Mouse (Mus musculus) thymus, postnatal 25 days (tissue): ENCODE results near the gene Cd47.

Experiments used
- DNase-seq: peaks from one replicate; pipeline ENCODE4 v3.0.0; 2022

Cd47 gene

DNA sequence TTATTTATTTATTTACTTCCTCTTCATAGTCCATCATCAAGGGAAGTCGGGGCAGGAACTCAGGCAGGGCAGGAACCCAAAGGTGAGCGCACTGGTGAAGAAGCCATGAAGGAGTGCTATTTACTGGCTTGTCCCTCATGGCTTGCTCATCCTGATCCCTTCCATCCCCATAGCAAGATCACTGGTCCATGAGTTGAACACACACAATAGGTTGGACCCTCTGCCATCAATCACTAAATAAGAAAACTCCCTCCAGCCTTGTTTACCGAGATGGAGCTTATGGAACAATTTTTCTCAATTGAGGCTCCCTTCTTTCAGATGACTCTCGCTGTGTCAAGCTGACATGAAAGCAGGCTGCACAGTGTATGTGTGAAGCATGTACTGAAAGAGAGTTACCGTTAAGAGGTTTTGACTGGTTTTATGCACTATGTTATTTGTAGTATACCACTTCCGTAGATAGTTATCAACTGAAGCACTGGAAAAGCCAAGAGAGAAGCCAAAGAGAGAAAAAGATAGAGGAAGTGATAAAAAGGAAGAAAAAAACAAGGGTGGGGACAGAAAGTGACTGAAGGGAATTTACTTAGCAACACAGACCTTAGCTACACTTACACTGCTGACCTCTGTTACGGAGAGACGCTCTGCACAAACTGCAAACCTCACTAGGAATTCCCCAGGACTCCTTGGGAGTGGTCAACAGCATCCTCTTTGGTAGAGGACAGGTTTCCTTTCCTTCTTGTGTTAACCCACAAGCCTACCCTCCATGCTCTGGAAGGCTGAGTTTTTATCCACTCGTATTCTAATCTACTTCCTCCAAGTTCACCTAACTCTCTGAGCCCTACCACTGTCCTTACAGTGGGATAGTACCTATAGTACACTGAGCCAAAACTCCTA, 9.5 kb upstream of the Cd47 start:
- DNase-seq: peak; percentile 62

GRCm38 (mm10) chr16:49792446-49792878, 7.9 kb upstream of the Cd47 start:
- DNase-seq: no peak

DNA sequence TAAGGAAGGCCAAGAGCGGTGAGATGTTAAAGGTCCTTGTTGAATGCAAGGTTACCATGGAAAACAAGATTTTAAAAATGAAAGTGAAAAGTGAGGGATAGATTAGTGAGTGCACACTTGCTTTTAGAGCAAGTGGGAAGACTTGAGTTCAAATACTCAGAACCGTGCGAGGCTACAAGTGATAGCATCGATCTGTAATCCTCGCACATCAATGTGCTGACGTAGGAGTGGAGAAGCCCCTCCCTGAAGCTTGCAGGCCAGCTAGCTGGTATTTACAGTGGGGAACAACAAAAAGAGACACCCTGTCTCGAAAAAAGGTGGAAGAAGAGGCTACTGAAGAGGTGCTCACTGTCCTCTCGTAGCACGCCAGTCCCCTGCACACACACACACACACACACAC, 6.7 kb upstream of the Cd47 start:
- no peak for DNase-seq

- no peak for DNase-seq
These were observed 4.1 kb upstream of the Cd47 start for GRCm38 (mm10) chr16:49796271-49796670.

DNA sequence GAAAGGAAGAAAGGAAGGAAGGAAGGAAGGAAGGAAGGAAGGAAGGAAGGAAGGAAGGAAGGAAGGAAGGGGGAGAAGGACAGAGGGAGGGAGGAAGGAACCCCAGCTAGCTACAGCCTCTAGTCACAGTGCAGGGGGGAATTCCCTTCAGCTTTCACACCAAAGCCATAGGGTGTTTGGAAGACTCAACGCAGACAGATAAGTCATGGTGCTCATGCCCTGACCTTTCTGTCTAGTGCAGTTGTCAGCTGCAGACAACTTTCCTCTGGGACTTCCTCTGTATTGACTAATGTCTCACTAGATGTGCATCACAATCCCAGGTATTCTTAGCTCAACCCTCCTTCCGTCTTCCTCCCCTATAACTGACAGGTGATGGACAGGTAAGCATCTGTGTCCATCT, 3.4 kb upstream of the Cd47 start:
- DNase-seq: no peak

DNA sequence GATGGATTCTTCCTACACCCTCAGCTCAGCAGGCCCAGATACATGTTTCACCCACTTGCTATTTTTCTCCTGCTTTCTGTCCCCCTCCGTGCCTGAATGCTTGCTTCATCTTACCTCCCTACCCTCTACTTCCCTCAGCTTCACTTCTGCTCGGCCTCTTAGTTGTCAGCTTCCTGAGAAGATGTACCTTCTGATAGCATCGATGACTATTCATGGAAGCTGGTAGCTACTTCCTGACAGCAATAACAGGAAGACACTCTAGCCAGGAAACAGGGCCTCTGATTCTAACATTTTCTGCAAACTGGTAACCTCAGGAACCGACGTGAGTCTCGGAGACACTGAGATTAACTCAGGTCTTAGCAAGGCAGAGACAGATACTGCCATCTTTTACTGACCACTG, 1.5 kb upstream of the Cd47 start:
- DNase-seq: peak; percentile 47

GRCm38 (mm10) chr16:49800996-49801395, 663 bp downstream of the Cd47 start:
- DNase-seq: no peak

DNA sequence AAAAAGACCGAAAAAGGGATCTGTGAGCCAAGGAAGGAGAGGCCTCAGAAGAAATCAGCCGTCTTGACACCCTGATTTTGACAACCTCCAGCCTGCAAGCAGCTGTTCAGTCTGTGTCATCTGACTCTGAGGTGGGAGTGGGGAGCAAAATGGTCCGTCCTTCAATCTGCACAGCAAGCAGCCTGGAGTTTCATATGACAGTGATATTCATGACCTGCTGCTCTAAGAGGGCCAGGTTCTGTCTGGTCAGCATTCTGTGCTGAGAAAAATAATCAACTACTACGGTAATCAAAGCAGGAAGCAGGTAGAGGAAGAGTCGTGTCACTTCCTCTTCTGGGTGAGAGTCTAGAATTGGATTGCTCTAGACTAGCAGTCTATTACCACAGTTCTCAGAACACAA, 1.1 kb downstream of the Cd47 start:
- peak; percentile 43 for DNase-seq

- no peak for DNase-seq
These were observed 2.7 kb downstream of the Cd47 start for GRCm38 (mm10) chr16:49802993-49803392.

DNA sequence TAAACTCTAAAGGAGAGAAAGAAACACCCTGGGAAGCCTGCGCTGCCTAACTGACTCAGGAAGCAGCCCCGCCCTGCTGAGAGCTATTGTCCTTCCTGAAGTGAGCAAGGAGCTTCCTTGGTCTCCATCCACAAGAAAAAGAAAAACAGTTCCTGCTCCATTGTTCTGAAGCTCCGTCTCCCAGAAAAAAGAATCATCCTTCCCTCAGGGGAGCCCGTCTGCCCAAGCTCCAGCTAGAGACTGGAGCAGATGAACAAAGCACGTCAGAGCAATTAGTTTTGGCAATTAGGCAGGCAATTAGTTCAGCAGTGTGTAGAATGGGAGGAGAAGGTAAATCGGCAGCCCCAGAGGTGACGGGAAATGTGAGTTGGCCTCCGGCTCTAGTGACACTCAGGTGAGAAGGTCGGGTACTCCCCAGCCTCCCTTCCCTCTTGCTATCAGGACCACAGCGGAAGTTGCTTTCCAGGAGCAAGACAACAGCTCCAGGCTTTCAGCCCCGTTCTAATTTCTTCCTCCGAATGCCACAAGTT, 3.7 kb downstream of the Cd47 start:
- DNase-seq: peak; percentile 50

GRCm38 (mm10) chr16:49806920-49807319, 6.6 kb downstream of the Cd47 start:
- no peak for DNase-seq

GRCm38 (mm10) chr16:49807419-49807841, 7.1 kb downstream of the Cd47 start:
- peak; percentile 29 for DNase-seq

GRCm38 (mm10) chr16:49807862-49808430, 7.6 kb downstream of the Cd47 start:
- no peak for DNase-seq

DNA sequence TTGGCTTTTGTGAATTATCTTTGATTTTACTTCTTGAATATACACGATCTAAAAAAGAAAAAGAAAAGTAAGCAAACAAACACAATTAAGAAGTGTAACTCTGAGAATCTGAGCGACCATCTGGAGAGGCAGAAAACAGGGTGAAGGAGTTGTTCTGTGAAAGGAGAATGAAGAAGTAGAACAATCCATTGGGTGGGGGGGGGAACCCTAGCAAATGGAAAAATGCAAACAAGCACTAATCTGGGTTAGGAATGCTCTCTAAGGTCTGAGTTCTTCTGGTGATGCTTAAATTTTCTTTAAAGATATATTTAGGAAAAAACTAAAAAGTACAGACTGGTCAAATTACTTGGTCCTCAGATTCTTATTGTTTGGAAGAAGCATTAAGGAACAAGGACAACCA, 11.6 kb downstream of the Cd47 start:
- no peak for DNase-seq

DNA sequence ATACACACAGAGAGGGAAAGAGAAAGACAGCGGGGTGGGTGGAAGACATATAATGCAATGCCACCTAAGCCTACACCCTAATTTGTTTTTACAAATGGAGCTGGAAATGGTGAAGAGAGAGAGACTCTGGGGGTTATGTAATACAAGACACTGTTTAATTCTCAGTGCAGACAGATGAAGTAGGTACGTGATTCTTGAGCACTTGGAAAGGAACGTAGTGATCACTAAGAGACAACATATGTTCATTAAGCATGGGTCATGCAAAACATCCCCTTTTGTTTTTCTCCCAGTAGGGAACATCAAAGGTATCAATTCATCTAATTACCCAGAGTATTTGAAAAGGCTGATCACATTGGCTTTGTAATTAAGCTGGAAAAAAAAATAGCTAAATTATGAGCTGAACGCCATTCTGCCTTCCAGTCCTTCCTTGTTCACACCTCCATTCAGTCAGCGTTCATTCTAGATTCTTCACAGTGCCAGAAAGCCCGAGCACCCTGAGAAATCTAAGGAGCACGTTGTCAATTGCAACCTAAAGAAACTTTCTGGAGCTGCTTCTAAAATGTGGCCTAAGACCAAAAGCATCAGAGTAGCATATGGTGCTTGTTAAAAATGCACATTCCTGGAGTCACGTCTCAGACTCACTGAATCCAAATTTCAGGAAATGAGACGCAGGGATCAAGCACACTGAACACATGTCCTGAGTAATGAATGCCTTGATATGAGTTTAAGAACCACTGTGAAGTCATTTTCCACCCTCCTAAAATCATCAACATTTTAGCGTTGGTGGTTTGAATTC, 12.7 kb downstream of the Cd47 start:
- no peak for DNase-seq

- no peak for DNase-seq
These were observed 14.1 kb downstream of the Cd47 start for GRCm38 (mm10) chr16:49814419-49814818.

DNA sequence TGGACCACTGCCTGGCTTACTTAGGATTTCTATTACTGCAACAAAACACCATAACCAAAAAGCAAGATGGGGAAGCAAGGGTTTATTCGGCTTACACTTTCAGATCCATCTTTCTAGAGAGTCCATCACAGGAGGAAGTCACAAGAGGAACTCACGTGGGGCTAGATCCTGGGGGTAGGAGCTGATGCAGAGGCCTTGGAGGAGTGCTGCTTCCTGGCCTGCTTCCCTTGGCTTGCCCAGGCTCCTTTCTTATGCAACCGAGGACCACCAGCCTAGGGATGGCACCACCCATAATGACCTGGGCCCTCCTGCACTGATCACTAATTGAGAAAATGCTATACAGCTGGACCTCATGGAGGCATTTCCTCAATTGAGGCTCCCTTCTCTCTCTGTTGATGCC, 16.6 kb downstream of the Cd47 start:
- no peak for DNase-seq

DNA sequence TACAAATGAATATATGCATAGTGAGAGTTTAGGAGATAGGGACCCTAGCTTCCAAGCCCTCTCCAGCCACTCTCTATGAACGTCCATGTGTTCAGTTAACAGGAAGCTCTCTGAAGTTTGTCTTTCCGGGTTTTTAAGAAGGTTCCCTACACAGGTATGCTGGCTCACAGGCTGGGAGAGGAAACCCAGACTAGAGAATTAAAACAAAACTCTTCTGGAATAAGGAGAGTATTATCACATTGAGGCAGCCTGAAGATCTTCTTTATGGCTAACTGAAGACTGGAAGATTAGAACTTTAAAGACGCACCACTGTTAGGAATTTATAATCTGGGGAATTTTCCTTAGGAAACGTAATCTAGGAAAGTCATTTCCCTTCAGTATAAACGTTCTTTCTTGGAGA, 17.8 kb downstream of the Cd47 start:
- DNase-seq: no peak

GRCm38 (mm10) chr16:49818627-49819026, 18.3 kb downstream of the Cd47 start:
- peak; percentile 70 for DNase-seq

DNA sequence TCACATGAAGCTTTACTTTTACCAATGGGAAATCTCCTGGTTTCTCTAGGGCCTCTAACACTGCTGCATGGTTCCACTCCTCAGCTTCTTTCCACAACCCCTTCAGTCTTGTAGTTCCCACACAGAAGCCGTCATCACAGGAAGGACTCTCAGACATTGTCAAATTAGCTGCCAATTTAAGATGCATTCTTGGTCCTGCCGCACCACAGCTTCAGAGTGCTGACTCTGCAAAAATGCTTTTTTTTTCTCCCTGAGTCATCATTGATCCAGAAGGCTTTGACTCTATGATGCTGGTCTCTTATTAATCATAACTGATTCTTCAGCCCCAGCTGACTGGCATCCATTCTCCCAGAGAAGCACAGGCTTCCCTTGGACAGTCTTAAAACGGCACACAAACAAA, 19.2 kb downstream of the Cd47 start:
- no peak for DNase-seq

- peak; percentile 0 for DNase-seq
These were observed 30.6 kb downstream of the Cd47 start for GRCm38 (mm10) chr16:49830911-49831310.

DNA sequence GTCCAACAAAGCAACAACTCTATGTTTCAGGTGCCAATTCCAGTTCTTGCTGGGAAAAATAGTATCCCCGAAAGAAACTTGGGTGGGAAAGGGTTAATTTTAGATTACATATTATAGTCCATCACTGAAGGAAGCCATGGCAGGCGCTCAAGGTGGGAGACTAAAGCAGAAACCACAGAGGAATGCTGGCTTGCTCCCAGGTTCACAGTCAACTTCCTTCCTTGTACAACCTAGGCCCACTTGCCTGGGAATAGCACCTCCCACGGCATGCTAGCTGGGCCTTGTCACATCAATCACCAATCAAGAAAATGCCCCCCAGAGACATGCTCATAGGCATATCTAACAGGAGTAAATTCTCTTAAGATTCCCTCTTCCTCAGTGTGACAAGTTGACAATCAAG, 32.0 kb downstream of the Cd47 start:
- peak; percentile 0 for DNase-seq

DNA sequence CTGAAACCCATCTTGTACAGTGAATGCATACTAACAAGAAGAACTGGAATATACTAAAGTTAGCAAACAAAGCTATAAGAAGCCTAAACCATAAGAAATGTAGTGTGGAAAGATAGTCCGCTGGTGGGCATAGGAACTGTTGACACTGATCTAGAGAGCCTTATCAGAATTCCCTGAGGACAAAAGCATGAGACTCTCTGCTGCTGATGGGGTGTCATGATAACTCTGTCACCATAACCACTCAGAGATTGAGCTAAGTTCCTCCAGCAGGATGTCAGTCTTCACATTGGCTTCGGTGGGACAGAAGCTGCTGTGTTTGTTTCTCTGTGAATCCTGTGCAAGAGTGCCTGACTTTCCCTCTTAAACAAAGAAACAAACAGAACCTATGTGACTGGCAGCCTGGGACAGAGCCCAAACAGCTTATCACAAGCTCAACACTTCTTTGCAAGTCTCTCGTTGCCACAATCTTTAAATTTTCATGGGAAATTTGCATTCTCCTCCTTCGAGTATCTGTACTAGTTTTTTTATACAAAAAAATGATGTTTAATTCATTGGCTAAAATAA, 33.9 kb downstream of the Cd47 start:
- DNase-seq: peak; percentile 19
